Mouse (Mus musculus) intestine, embryonic 16.5 days (tissue): ENCODE measurements at regions not wholly inside any gene's neighbourhood (a gene's known extent, or its start where the extent isn't known, plus 50 kb on each side); places are given as distances from the start of the nearest gene placed in this dataset.

ENCODE experiments used
- ATAC-seq: fragments of 200-750 bp; cut with Nextera tagmentation; 2 replicates; pipeline ENCODE4 v1.8.0; 2017; ENCODE audit warnings: moderate TSS enrichment, moderate library complexity
- H3K27ac ChIP-seq: fragments of 300-500 bp; sonication (generic); 2 replicates; pipeline ENCODE4 v1.5.1; 2014; ENCODE audit warnings: mild to moderate bottlenecking, low read length
- H3K27me3 ChIP-seq: fragments of 300-500 bp; sonication (generic); replicated peaks from 2 replicates; pipeline ENCODE4 v1.6.1; 2014; ENCODE audit warnings: low read length, control low read depth, mixed read lengths; ENCODE audit not compliant: control insufficient read depth, insufficient read depth
- H3K36me3 ChIP-seq: fragments of 300-500 bp; sonication (generic); 2 replicates; pipeline ENCODE4 v1.6.1; 2014; ENCODE audit warnings: low read length, control low read depth; ENCODE audit not compliant: control insufficient read depth, insufficient read depth
- H3K4me1 ChIP-seq: fragments of 300-500 bp; sonication (generic); 2 replicates; pipeline ENCODE4 v1.6.1; 2014; ENCODE audit warnings: low read length, control low read depth, mixed read lengths; ENCODE audit not compliant: control insufficient read depth, insufficient read depth
- H3K4me2 ChIP-seq: fragments of 300-500 bp; sonication (generic); 2 replicates; pipeline ENCODE4 v1.6.1; 2014; ENCODE audit warnings: low read depth, low read length, control low read depth
- H3K4me3 ChIP-seq: fragments of 300-500 bp; sonication (generic); 2 replicates; pipeline ENCODE4 v1.5.1; 2014; ENCODE audit warnings: mild to moderate bottlenecking, low read length
- H3K9ac ChIP-seq: fragments of 300-500 bp; sonication (generic); 2 replicates; pipeline ENCODE4 v1.6.1; 2014; ENCODE audit warnings: low read depth, low read length
- H3K9me3 ChIP-seq: fragments of 300-500 bp; sonication (generic); 2 replicates; pipeline ENCODE4 v1.6.1; 2016; ENCODE audit warnings: low read length, control low read depth; ENCODE audit not compliant: control insufficient read depth
- WGBS: fragments of 180-500 bp; shearing (Covaris S2); extraction: QIAGEN DNeasy Blood & Tissue Kit; methylation state at CpG from one replicate; pipeline ENCODE4 v1.1.7; 2014; 5-methylcytosine and 5-hydroxymethylcytosine counted together

DNA sequence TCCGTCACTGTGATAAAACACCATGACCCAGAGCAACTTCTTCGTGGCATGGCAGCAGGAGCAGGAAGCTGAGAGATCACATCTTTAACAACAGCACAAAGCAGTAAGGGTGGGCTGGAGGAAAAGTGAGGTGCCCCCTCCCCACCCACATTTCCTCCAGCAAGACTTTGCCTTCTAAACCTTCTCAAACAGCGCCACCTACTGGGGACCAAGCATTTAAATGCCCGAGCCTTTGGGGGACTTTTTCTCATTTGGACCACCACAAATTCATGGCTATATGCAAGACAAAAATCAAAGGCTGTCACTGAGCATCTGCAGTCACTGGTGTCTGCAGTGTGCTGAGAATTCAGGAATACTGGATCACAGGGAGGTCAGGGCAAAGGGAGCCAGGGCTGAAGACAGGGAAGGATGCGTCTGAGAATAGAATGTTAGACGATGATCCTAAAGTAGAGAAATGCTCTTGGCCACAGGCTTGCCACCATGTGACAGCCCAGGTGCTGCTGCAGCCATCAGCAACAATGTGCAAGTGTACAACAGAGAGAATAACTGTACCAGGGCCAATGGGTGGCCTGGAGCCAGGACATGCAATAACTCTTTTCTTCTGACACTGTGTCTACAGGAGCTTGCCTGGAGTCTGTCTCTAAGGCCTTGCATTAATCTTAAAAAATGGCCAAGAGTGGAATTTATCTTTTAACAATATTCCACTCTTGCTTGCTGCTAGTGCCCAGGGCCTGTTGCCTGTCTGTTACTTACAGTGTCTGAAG, 430.5 kb downstream of the Matn1 start:
- H3K9me3 ChIP-seq, result no peaks in the 10 kb centered on the region
- ATAC-seq, result no peak
- H3K4me2 ChIP-seq, result no peak overlapping the region
- H3K9ac ChIP-seq, result no peak overlapping the region
- no peaks in the 10 kb centered on the region for H3K4me1 ChIP-seq
- no peak overlapping the region for H3K4me3 ChIP-seq
- H3K27ac ChIP-seq, result no peak overlapping the region
- WGBS, result 81% methylated on average over 6 of the region's 6 CpGs
- H3K36me3 ChIP-seq, result no peaks in the 10 kb centered on the region
- no peaks in the 10 kb centered on the region for H3K27me3 ChIP-seq

DNA sequence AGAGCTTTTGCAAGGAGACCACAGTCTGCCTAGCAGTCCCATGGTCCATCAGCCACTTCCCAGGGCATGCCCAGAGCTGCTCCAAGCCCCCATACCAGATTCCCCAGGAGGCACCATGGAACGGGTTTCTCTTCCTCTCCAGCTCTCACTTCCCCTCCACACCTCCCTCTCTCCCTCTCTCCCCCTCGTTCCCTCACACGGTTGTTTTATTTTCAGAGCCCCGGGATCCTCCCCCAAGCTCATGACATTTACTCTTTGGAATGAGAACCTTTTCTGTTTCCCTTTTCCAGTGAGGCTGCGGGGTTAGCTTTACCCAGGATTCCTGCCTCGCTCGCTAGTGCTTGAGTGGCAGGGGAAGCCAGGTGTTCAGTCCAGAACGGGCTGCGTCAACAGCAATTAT, 436.9 kb downstream of the Matn1 start:
- Histone ChIP-seq H3K4me3 (no peak overlapping the region), H3K36me3 (no peaks in the 10 kb centered on the region), H3K4me1 (no peaks in the 10 kb centered on the region), H3K27me3 (no peaks in the 10 kb centered on the region), H3K4me2 (no peak overlapping the region), H3K27ac (no peak overlapping the region), H3K9ac (no peak overlapping the region), H3K9me3 (no peaks in the 10 kb centered on the region)
- no peak for ATAC-seq
- WGBS, result 52% methylated on average over 9 of the region's 9 CpGs

DNA sequence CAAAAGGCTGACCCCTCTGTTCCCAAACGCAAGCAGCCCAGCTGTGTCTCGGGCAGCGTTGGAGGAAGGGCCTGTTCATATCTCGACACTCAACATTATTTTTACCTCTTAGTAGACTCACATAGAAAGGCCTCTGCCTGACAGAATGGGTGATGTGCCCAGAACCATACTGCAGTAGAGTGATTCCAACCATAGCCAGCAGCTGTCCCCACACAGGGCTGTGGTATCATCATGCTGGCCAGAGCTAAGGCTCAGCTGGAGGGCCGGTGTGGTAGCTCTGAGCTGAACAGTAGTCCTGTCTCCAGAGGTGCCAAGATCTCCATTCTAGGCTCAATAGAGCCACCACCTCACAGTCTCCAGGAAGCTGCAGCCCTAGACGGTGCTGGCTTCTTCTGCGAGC, 437.3 kb downstream of the Matn1 start:
- no peaks in the 10 kb centered on the region for H3K36me3 ChIP-seq
- WGBS, result 79% methylated on average over 7 of the region's 7 CpGs
- no peaks in the 10 kb centered on the region for H3K9me3 ChIP-seq
- no peak overlapping the region for H3K4me2 ChIP-seq
- H3K9ac ChIP-seq, result no peak overlapping the region
- no peak overlapping the region for H3K27ac ChIP-seq
- no peak for ATAC-seq
- no peak overlapping the region for H3K4me3 ChIP-seq
- H3K4me1 ChIP-seq, result no peaks in the 10 kb centered on the region
- no peaks in the 10 kb centered on the region for H3K27me3 ChIP-seq

DNA sequence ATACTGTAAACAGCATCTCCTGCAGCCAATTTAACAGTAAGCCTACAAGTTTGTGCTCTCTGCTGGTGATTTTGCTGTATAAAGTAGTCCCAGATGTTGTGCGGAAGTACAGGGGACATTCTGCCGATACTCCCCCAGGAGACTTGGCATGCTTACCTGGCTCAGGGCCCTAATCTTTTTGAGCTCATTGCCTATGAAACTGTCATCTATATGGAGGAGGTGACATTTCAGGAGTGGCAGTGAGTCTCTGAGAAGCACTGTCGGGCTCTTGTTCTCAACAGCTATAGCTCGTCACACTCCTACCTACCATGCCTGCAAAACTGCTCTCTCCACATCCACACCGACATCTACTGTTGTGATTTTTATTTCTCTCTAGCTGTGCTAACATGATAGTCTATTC, 439.7 kb downstream of the Matn1 start:
- no peak overlapping the region for H3K4me3 ChIP-seq
- no peaks in the 10 kb centered on the region for H3K36me3 ChIP-seq
- H3K4me2 ChIP-seq, result no peak overlapping the region
- H3K9ac ChIP-seq, result no peak overlapping the region
- whole genome bisulfite sequencing, result 78% methylated on average over 5 of the region's 5 CpGs
- no peaks in the 10 kb centered on the region for H3K27me3 ChIP-seq
- no peak for ATAC-seq
- no peak overlapping the region for H3K27ac ChIP-seq
- H3K4me1 ChIP-seq, result no peaks in the 10 kb centered on the region
- H3K9me3 ChIP-seq, result no peaks in the 10 kb centered on the region

DNA sequence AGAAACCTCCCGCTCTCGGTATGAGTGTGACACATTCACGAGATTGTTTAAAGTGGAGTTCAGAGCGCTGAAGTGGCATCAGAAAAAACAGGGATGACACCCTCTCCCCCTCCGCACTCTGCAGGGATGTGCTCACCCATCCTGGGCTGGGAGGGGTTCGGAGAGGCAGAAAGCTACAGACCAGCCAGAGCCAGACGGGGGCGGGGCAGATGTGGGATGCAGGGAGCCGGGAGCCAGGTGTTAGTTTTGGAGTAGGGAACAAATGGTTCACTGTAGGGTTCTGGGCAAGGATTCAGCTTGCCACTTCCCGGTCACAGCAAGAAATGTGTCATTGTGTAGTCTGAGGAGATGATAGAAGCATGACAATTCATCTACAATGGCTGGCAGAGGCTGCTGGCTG, 442.8 kb downstream of the Matn1 start:
- ATAC-seq, result no peak
- H3K4me3 ChIP-seq, result no peak overlapping the region
- 78% methylated on average over 10 of the region's 10 CpGs for WGBS

DNA sequence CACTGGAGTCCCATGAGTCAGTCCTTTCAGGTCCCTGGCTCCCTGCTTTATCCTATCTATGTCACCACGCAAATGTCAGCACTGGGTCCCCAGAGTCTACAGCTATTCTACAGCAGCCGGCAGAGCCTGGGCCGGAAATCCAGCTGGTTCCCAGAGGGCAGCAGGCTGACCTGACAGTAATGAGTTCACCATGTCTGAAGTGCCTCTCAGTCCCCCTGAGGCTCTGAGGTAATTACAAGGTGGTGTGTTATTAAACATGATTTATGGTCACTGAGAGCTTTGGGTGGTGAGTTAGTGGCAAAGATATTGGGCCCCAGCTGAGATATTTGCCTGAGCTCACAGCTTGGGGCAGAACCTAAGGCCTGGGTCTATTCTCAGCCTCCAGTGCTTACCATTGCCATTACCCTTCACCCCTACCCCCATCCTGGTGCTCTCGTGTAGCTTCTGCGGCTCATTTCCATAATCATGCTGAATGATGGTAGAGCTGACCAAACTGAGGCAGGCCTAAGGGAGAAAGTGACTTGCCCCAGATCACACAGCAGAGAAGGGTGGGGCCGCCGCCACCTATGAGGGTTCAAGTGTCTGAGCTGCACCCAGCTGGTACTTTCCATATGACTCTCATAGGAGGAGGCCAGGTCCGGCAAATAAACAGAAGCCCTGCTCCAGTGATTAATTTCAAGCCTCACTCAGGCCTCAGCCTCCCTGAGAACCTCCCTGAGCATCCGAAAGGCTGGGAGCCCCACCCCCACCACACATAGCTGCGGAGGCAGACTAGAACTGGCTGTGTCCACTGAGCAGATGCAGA, 446.8 kb downstream of the Ptpru start:
- H3K9ac ChIP-seq, result no peak overlapping the region
- H3K9me3 ChIP-seq, result no peaks in the 10 kb centered on the region
- H3K36me3 ChIP-seq, result no peaks in the 10 kb centered on the region
- H3K27ac ChIP-seq, result no peak overlapping the region
- no peaks in the 10 kb centered on the region for H3K27me3 ChIP-seq
- H3K4me3 ChIP-seq, result no peak overlapping the region
- no peaks in the 10 kb centered on the region for H3K4me1 ChIP-seq
- no peak for ATAC-seq
- WGBS, result 38% methylated on average over 10 of the region's 10 CpGs
- H3K4me2 ChIP-seq, result no peak overlapping the region

More for the DNA sequence above, 442.8 kb downstream of the Matn1 start:
- no peaks in the 10 kb centered on the region for H3K4me1 ChIP-seq
- H3K36me3 ChIP-seq, result no peaks in the 10 kb centered on the region
- no peaks in the 10 kb centered on the region for H3K27me3 ChIP-seq
- H3K9ac ChIP-seq, result no peak overlapping the region
- no peaks in the 10 kb centered on the region for H3K9me3 ChIP-seq
- H3K27ac ChIP-seq, result no peak overlapping the region
- H3K4me2 ChIP-seq, result no peak overlapping the region

DNA sequence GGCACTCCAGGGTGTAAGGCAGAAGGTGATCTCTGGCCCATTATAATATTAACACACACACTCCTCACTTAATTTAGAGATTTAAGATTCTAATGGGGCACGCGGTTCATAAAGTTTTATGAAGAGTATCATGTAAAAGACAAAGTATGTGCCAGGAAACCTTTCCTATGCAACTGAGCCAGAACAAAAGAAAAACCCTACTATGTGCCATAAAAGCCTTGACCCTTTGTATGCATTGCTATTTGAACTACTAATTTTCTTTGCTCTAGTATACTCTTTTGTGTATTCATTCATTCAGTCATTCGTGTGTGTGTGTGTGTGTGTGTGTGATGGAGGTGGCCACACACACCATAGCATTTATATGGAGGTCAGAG, 446.2 kb downstream of the Ptpru start:
- ATAC-seq, result no peak
- Histone ChIP-seq H3K4me2 (no peak overlapping the region), H3K9me3 (no peaks in the 10 kb centered on the region), H3K27ac (no peak overlapping the region), H3K4me1 (no peaks in the 10 kb centered on the region), H3K36me3 (no peaks in the 10 kb centered on the region), H3K9ac (no peak overlapping the region), H3K27me3 (no peaks in the 10 kb centered on the region), H3K4me3 (no peak overlapping the region)
- WGBS, result 89% methylated on average over 3 of the region's 3 CpGs

DNA sequence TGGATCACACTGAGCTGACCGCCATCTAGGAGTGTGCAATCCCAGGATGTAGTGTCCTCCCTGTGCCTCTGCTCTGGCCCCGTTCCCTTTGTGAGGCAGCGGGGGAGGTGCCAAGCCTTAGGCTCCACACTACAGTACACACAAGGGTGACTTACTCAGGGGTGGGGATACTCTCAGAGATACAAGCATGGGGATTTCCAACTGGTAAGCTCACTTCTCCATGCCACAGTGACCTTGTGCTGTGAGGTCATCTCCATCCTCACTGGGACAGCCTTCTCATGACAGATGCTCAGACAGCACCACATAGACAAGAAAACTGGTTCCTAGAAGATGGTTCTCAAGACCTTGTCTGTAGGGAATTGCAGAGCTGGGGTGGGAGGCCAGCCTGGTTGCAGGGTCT, 445.6 kb downstream of the Ptpru start:
- no peak overlapping the region for H3K4me3 ChIP-seq
- no peaks in the 10 kb centered on the region for H3K9me3 ChIP-seq
- no peaks in the 10 kb centered on the region for H3K4me1 ChIP-seq
- H3K27me3 ChIP-seq, result no peaks in the 10 kb centered on the region
- H3K9ac ChIP-seq, result no peak overlapping the region
- no peak overlapping the region for H3K27ac ChIP-seq
- H3K36me3 ChIP-seq, result no peaks in the 10 kb centered on the region
- ATAC-seq, result no peak
- 82% methylated on average over 3 of the region's 3 CpGs for WGBS
- H3K4me2 ChIP-seq, result no peak overlapping the region

DNA sequence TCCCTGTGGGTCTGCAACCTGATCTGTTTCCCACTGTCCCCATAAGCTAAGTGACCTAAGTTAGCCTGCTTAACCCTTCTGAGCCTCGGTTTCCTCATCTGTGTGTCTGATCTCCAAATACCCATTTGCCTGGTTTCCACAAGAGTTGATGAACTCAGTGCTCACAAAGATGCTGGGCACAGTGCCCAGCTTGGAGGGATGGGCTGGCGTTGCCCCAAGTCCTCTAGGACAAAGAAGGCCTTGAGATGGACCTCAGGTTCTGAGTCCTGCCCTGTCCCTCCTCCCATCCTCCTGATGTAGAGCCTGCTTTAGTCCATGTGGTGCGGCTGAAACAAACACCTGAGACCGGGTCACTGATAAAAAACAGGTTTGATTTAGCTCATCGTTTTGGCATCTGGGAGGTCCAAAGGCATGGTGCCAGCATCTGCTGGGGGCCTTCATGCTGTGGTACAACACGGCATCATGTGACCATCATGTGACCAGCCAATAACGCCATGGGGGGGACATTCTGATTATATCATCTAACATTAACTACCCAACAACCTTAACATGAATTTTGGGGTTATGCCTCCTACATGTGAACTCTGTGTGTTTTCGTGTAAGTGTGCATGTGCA, 441.8 kb downstream of the Ptpru start:
- H3K4me1 ChIP-seq, result no peaks in the 10 kb centered on the region
- H3K27ac ChIP-seq, result no peak overlapping the region
- no peaks in the 10 kb centered on the region for H3K9me3 ChIP-seq
- no peaks in the 10 kb centered on the region for H3K27me3 ChIP-seq
- 81% methylated on average over 8 of the region's 8 CpGs for WGBS
- no peak overlapping the region for H3K9ac ChIP-seq
- no peak for ATAC-seq
- H3K4me3 ChIP-seq, result no peak overlapping the region
- H3K4me2 ChIP-seq, result no peak overlapping the region
- H3K36me3 ChIP-seq, result no peaks in the 10 kb centered on the region
